Mouse (Mus musculus): Measurements from ENCODE around the gene Lmtk3. TPM values are rescaled to one million over a fixed set of nuclear protein-coding genes. Genes with fewer than 3 reads are reported as not detected.

Gene Lmtk3
- total and polyA plus RNA-seq, 2 experiments from 2014 or later, result 0.31 TPM; not detected in 1

GRCm38 (mm10) chr7:45742338-45742737 lies 41.2 kb upstream of the Lmtk3 start:
- H3K4me2 ChIP-seq (ENCODE audit: low read depth, low read length), result peak overlapping the region; percentile 28; the same call in 1 of the 2 replicates
- 34% methylated on average over 19 of the region's 19 CpGs for WGBS
- H3K27ac ChIP-seq (ENCODE audit: low read depth), result no peak overlapping the region
- no peaks in the 10 kb centered on the region for H3K27me3 ChIP-seq (ENCODE audit: control insufficient read depth, insufficient read depth, low read length)
- no peaks in the 10 kb centered on the region for H3K4me1 ChIP-seq (ENCODE audit: control insufficient read depth, insufficient read depth)
- no peak for TF ChIP-seq EP300 (IDR thresholded peaks at IDR 0.05; ENCODE audit: low read depth)
- TF ChIP-seq CTCF (IDR thresholded peaks at IDR 0.05; ENCODE audit: low read depth), result no peak; the same call in 1 of the 2 replicates
- H3K36me3 ChIP-seq (replicated peaks; ENCODE audit: control insufficient read depth, insufficient read depth, low read length), result no peaks in the 10 kb centered on the region
- no peaks in the 10 kb centered on the region for H3K9me3 ChIP-seq (replicated peaks; ENCODE audit: control insufficient read depth, low read length)
- H3K4me3 ChIP-seq (ENCODE audit: low read depth, low read length), result no peak overlapping the region; the same call in 1 of the 2 replicates
- H3K9ac ChIP-seq (replicated peaks; ENCODE audit: low read depth, low read length), result no peak overlapping the region
- DNase-seq (ENCODE audit: low spot score) (no peak), ATAC-seq (ENCODE audit: insufficient read depth, low read depth) (no peak)

GRCm38 (mm10) chr7:45744387-45744786 lies 39.2 kb upstream of the Lmtk3 start:
- no peak for TF ChIP-seq EP300 (IDR thresholded peaks at IDR 0.05; ENCODE audit: low read depth)
- no peak for TF ChIP-seq CTCF (IDR thresholded peaks at IDR 0.05; ENCODE audit: low read depth)
- no peaks in the 10 kb centered on the region for H3K36me3 ChIP-seq (replicated peaks; ENCODE audit: control insufficient read depth, insufficient read depth, low read length)
- H3K27ac ChIP-seq (ENCODE audit: low read depth), result no peak overlapping the region
- H3K4me1 ChIP-seq (ENCODE audit: control insufficient read depth, insufficient read depth), result peaks cover 8% of the 10 kb centered on the region; the same call in 1 of the 2 replicates
- no peak overlapping the region for H3K9ac ChIP-seq (replicated peaks; ENCODE audit: low read depth, low read length)
- H3K4me3 ChIP-seq (ENCODE audit: low read depth, low read length), result no peak overlapping the region
- ATAC-seq (ENCODE audit: insufficient read depth, low read depth) (peak; percentile 71), DNase-seq (ENCODE audit: low spot score) (peak; percentile 80)
- H3K27me3 ChIP-seq (ENCODE audit: control insufficient read depth, insufficient read depth, low read length), result no peaks in the 10 kb centered on the region
- H3K4me2 ChIP-seq (ENCODE audit: low read depth, low read length), result no peak overlapping the region
- H3K9me3 ChIP-seq (replicated peaks; ENCODE audit: control insufficient read depth, low read length), result no peaks in the 10 kb centered on the region
- WGBS, result 32% methylated on average over 2 of the region's 2 CpGs

DNA sequence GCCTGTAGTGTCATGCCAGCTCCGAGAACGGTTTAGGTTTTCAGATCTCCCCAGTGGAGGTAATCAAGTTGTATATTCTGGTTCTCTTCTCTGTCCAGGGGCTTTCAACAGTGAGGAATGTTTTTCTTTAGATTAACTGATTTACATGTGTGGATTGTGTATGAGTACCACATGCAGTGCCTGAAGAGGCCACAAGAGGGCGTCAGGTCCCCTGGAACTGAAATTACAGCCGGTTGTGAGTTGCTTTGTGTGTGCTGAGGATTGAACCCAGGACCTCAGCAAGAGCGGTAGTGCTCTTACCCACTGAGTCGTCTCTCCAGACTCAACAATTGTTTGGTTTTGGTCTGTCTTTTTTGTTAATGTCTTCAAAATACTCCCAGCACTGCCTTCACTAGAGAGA lies 37.0 kb upstream of the Lmtk3 start:
- Histone ChIP-seq H3K9ac (replicated peaks; ENCODE audit: low read depth, low read length) (no peak overlapping the region), H3K27me3 (ENCODE audit: control insufficient read depth, insufficient read depth, low read length) (no peaks in the 10 kb centered on the region), H3K36me3 (replicated peaks; ENCODE audit: control insufficient read depth, insufficient read depth, low read length) (no peaks in the 10 kb centered on the region), H3K9me3 (replicated peaks; ENCODE audit: control insufficient read depth, low read length) (no peaks in the 10 kb centered on the region), H3K4me2 (ENCODE audit: low read depth, low read length) (no peak overlapping the region), H3K4me1 (ENCODE audit: control insufficient read depth, insufficient read depth) (peaks cover 14% of the 10 kb centered on the region), H3K27ac (ENCODE audit: low read depth) (no peak overlapping the region), H3K4me3 (ENCODE audit: low read depth, low read length) (no peak overlapping the region)
- ATAC-seq (ENCODE audit: insufficient read depth, low read depth) (no peak), DNase-seq (ENCODE audit: low spot score) (no peak)
- no peak for TF ChIP-seq EP300 (IDR thresholded peaks at IDR 0.05; ENCODE audit: low read depth)
- peak; percentile 17 for TF ChIP-seq CTCF (IDR thresholded peaks at IDR 0.05; ENCODE audit: low read depth)
- WGBS, result 60% methylated on average over 6 of the region's 6 CpGs

DNA sequence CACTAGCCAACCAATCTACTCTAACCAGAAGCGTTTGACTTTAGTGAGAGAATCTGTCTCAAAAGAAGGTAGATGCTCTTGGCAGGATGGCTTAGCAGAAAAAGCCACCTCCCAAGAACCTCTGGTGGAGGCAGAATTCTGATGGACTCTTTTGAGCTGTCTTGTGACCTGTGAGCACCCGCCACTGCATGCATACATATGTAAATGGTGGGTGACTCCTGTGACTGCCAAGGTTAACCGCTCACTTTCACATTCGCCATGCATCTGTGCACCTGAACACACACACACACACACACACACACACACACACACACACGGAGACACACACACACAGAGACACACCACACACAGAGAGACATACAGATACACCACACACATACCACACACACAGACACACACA lies 36.1 kb upstream of the Lmtk3 start:
- Histone ChIP-seq H3K4me1 (ENCODE audit: control insufficient read depth, insufficient read depth) (peaks cover 14% of the 10 kb centered on the region), H3K27ac (ENCODE audit: low read depth) (no peak overlapping the region), H3K4me3 (ENCODE audit: low read depth, low read length) (no peak overlapping the region), H3K9me3 (replicated peaks; ENCODE audit: control insufficient read depth, low read length) (no peaks in the 10 kb centered on the region), H3K27me3 (ENCODE audit: control insufficient read depth, insufficient read depth, low read length) (no peaks in the 10 kb centered on the region), H3K36me3 (replicated peaks; ENCODE audit: control insufficient read depth, insufficient read depth, low read length) (no peaks in the 10 kb centered on the region), H3K9ac (replicated peaks; ENCODE audit: low read depth, low read length) (no peak overlapping the region), H3K4me2 (ENCODE audit: low read depth, low read length) (no peak overlapping the region)
- ATAC-seq (ENCODE audit: insufficient read depth, low read depth) (no peak), DNase-seq (ENCODE audit: low spot score) (no peak)
- no peak for TF ChIP-seq EP300 (IDR thresholded peaks at IDR 0.05; ENCODE audit: low read depth)
- no peak for TF ChIP-seq CTCF (IDR thresholded peaks at IDR 0.05; ENCODE audit: low read depth)
- WGBS, result 89% methylated on average over 5 of the region's 5 CpGs

DNA sequence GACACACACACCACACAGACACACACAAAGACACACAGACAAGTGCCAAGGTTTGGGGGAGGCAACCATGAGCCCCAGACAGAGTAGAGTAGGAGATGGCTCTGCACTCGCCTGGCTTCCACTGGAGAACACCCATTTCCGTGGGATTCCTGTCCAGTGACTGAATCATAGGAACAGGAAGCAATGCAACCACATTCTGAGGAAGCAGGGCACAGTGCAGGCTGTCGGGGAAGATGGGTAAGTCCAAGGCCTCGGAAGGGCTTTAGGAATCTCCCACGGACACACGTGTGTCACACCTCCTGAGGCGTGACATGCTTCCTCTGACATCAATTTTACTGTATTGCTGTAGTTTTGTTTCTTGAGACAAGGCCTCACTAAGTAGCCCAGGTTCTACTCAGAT lies 35.4 kb upstream of the Lmtk3 start:
- WGBS, result 50% methylated on average over 7 of the region's 7 CpGs
- Histone ChIP-seq H3K27ac (ENCODE audit: low read depth) (no peak overlapping the region), H3K4me3 (ENCODE audit: low read depth, low read length) (no peak overlapping the region), H3K36me3 (replicated peaks; ENCODE audit: control insufficient read depth, insufficient read depth, low read length) (no peaks in the 10 kb centered on the region), H3K27me3 (ENCODE audit: control insufficient read depth, insufficient read depth, low read length) (no peaks in the 10 kb centered on the region), H3K4me1 (ENCODE audit: control insufficient read depth, insufficient read depth) (peaks cover 14% of the 10 kb centered on the region), H3K9ac (replicated peaks; ENCODE audit: low read depth, low read length) (no peak overlapping the region), H3K9me3 (replicated peaks; ENCODE audit: control insufficient read depth, low read length) (no peaks in the 10 kb centered on the region), H3K4me2 (ENCODE audit: low read depth, low read length) (no peak overlapping the region)
- TF ChIP-seq EP300 (IDR thresholded peaks at IDR 0.05; ENCODE audit: low read depth) (no peak), CTCF (IDR thresholded peaks at IDR 0.05; ENCODE audit: low read depth) (no peak)
- ATAC-seq (ENCODE audit: insufficient read depth, low read depth), result 0 out of 2 replicates have a peak, but pooled peaks have one; percentile 8
- no peak for DNase-seq (ENCODE audit: low spot score)

DNA sequence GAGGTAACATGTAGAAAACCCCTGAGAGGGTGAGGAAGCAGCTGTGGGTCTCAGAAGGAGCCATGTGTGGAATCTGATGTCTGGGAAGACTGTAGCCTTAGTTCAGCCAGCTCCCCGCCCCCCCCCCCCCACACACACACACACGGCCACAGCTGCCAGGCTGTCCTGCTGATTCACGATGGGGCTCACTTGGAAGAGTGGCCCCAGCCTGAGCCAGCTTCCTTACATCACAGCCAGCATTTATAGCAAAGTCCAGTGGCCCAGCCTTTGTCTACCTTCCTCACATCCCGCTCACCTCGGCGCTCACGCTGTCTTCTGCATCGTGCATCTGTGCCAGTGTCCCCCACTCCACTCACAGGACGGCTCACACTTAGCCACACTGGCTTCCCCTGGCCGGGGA lies 34.1 kb upstream of the Lmtk3 start:
- no peak overlapping the region for H3K9ac ChIP-seq (replicated peaks; ENCODE audit: low read depth, low read length)
- no peak overlapping the region for H3K27ac ChIP-seq (ENCODE audit: low read depth)
- WGBS, result 50% methylated on average over 7 of the region's 10 CpGs
- TF ChIP-seq EP300 (IDR thresholded peaks at IDR 0.05; ENCODE audit: low read depth) (no peak), CTCF (IDR thresholded peaks at IDR 0.05; ENCODE audit: low read depth) (no peak)
- no peaks in the 10 kb centered on the region for H3K27me3 ChIP-seq (ENCODE audit: control insufficient read depth, insufficient read depth, low read length)
- ATAC-seq (ENCODE audit: insufficient read depth, low read depth) (no peak), DNase-seq (ENCODE audit: low spot score) (no peak)
- no peaks in the 10 kb centered on the region for H3K9me3 ChIP-seq (replicated peaks; ENCODE audit: control insufficient read depth, low read length)
- H3K4me3 ChIP-seq (ENCODE audit: low read depth, low read length), result no peak overlapping the region
- H3K4me1 ChIP-seq (ENCODE audit: control insufficient read depth, insufficient read depth), result peaks cover 14% of the 10 kb centered on the region
- no peak overlapping the region for H3K4me2 ChIP-seq (ENCODE audit: low read depth, low read length)
- no peaks in the 10 kb centered on the region for H3K36me3 ChIP-seq (replicated peaks; ENCODE audit: control insufficient read depth, insufficient read depth, low read length)
